Mouse (Mus musculus) G1E (cell line): ENCODE measurements at regions not wholly inside any gene's neighbourhood (a gene's known extent, or its start where the extent isn't known, plus 50 kb on each side); places are given as distances from the start of the nearest gene placed in this dataset.

Source experiments
- CTCF ChIP-seq: IDR thresholded peaks from 2 replicates; pipeline ENCODE4 v1.5.1; 2012; ENCODE audit warnings: low read depth, low read length, inconsistent platforms, mixed read lengths
- GATA1 ChIP-seq: IDR thresholded peaks from 2 replicates; pipeline ENCODE4 v1.6.1; 2012; ENCODE audit warnings: borderline replicate concordance, low read length, inconsistent platforms, mixed read lengths

- TF ChIP-seq CTCF (no peak), GATA1 (no peak)
These were observed 76.8 kb upstream of the Npvf start for GRCm38 (mm10) chr6:50730744-50731718.
